Mouse (Mus musculus) embryonic fibroblast, embryonic 13.5 days (primary cell): ENCODE results near the gene Zfp292.

Source experiments
- CTCF ChIP-seq: IDR thresholded peaks from 2 replicates; pipeline ENCODE4 v1.5.1; 2011; ENCODE audit warnings: mild to moderate bottlenecking, control low read depth, low read length, moderate library complexity, borderline replicate concordance; ENCODE audit not compliant: insufficient read depth
- POLR2A ChIP-seq: IDR thresholded peaks from 2 replicates; pipeline ENCODE4 v1.6.1; 2011; ENCODE audit warnings: low read depth, mild to moderate bottlenecking, control low read depth, low read length, moderate library complexity

- TF ChIP-seq CTCF (no peak), POLR2A (no peak)
Observed at GRCm38 (mm10) chr4:34899322-34899721, 16.6 kb upstream of the Zfp292 start.
